Mouse (Mus musculus): ENCODE results near the gene Oas1a.

- TF ChIP-seq GATA1 (IDR thresholded peaks at IDR 0.05; ENCODE audit: borderline replicate concordance, low read length) (no peak), FLI1 (IDR thresholded peaks at IDR 0.05; ENCODE audit: low read length) (no peak)
Observed at GRCm38 (mm10) chr5:120859241-120859640, 48.1 kb downstream of the Oas1a start.

Measured in megakaryocyte, embryonic 14.5 days (primary cell).